Mouse (Mus musculus) cerebellum, adult 18-20 months (tissue): ENCODE measurements around the gene Vmn2r39.
"Not testable (repeated sequence)": the region's sequence is repeated elsewhere in the genome, so short reads cannot be mapped to it uniquely, and the experiment has no call there.

ENCODE experiments used
- DNase-seq, 2 experiments: peaks; one replicate each; pipeline ENCODE4 v3.0.0; 2021

Vmn2r39 gene

GRCm38 (mm10) chr7:9030698-9031097, at the start of gene Vmn2r39:
Gene Vmn2r39, minus strand, starts transcription at chr7:9030798.
- not testable (repeated sequence) for DNase-seq

DNA sequence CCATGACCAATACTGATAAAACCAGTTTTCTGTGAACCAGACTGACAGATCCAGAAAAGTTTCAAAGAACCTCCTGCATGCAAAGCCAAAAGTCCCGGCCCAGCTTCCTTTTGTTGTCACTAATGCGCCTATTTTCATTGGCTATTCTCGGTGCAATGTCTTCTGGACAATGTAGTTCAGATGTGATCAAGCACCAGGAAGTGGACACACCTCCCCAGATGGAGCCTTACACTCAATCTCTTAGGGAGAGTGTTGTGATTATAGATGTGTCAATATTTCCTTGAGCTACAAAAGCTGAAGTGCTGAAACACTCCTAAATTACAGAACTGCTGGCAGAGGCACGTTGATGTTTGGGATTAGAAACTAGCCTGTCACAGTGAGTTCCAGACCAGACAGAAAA, 34.8 kb upstream of the Vmn2r39 start:
- not testable (repeated sequence) for DNase-seq
